Mouse (Mus musculus) liver, postnatal 0 days (tissue): ENCODE measurements around the gene Scai. TPM values are rescaled to one million over a fixed set of nuclear protein-coding genes. Genes with fewer than 3 reads are reported as not detected.

Source experiments
- ATAC-seq: fragments of 200-750 bp; cut with Nextera tagmentation; 2 replicates; pipeline ENCODE4 v1.8.0; 2017; ENCODE audit warnings: mild to moderate bottlenecking, moderate library complexity
- DNase-seq: peaks from one replicate; pipeline ENCODE4 v3.0.0-alpha.2; 2016
- H3K27ac ChIP-seq: fragments of 300-500 bp; sonication (generic); 2 replicates; pipeline ENCODE4 v1.5.1; 2014; ENCODE audit warnings: antibody characterized with exemption, moderate library complexity, mild to moderate bottlenecking, low read depth
- H3K27me3 ChIP-seq: fragments of 300-500 bp; sonication (generic); 2 replicates; pipeline ENCODE4 v1.6.1; 2014; ENCODE audit warnings: low read length, control low read depth, mixed read lengths; ENCODE audit not compliant: insufficient read depth
- H3K36me3 ChIP-seq: fragments of 300-500 bp; sonication (generic); replicated peaks from 2 replicates; pipeline ENCODE4 v1.6.1; 2014; ENCODE audit warnings: mild to moderate bottlenecking, control low read depth, low read length, moderate library complexity, mixed read lengths; ENCODE audit not compliant: insufficient read depth
- H3K4me1 ChIP-seq: fragments of 300-500 bp; sonication (generic); 2 replicates; pipeline ENCODE4 v1.6.1; 2014; ENCODE audit warnings: antibody characterized with exemption, mild to moderate bottlenecking, control low read depth; ENCODE audit not compliant: insufficient read depth
- H3K4me2 ChIP-seq: fragments of 300-500 bp; sonication (generic); 2 replicates; pipeline ENCODE4 v1.6.1; 2014; ENCODE audit warnings: low read depth, mild to moderate bottlenecking, low read length, moderate library complexity, mixed read lengths
- H3K4me3 ChIP-seq: fragments of 300-500 bp; sonication (generic); 2 replicates; pipeline ENCODE4 v1.5.1; 2014; ENCODE audit warnings: low read depth, low read length
- H3K9ac ChIP-seq: fragments of 300-500 bp; sonication (generic); replicated peaks from 2 replicates; pipeline ENCODE4 v1.6.1; 2014; ENCODE audit warnings: mild to moderate bottlenecking, moderate library complexity
- H3K9me3 ChIP-seq: fragments of 300-500 bp; sonication (generic); 2 replicates; pipeline ENCODE4 v1.6.1; 2016; ENCODE audit warnings: mild to moderate bottlenecking, control low read depth, low read length, mixed read lengths
- CTCF ChIP-seq: sonication (generic); IDR thresholded peaks from 2 replicates; pipeline ENCODE4 v1.5.1; 2016; ENCODE audit warnings: antibody characterized with exemption, low read depth
- EP300 ChIP-seq: IDR thresholded peaks from 2 replicates; pipeline ENCODE4 v1.6.1; 2016; ENCODE audit warnings: antibody characterized with exemption, low read depth, mild to moderate bottlenecking
- whole genome bisulfite sequencing: fragments of 180-500 bp; shearing (Covaris S2); extraction: QIAGEN DNeasy Blood & Tissue Kit; methylation state at CpG from one replicate; pipeline ENCODE4 v1.1.7; 2014; ENCODE audit not compliant: insufficient replicate concordance; 5-methylcytosine and 5-hydroxymethylcytosine counted together
- polyA plus RNA-seq: library from polyadenylated mRNA; unstranded; fragments of >200 nt; fragmentation: Nextera tagmentation; extraction: Ambion mirVana; gene quantifications from 2 replicates; pipeline ENCODE4 v1.2.1, GENCODE M21; 2015

Gene Scai
- polyA plus RNA-seq, 1 experiment from 2014 or later = 0.70 TPM

GRCm38 (mm10) chr2:39146469-39146868 is 44.1 kb downstream of the Scai start:
- no peak for TF ChIP-seq EP300
- TF ChIP-seq CTCF = no peak
- Histone ChIP-seq H3K4me1 (no peaks in the 10 kb centered on the region), H3K4me3 (no peak overlapping the region), H3K4me2 (no peak overlapping the region), H3K27ac (no peak overlapping the region), H3K9me3 (0 out of 2 replicates have a peak, but pooled peaks cover 2% of the 10 kb centered on the region), H3K9ac (no peak overlapping the region), H3K27me3 (no peaks in the 10 kb centered on the region), H3K36me3 (no peaks in the 10 kb centered on the region)
- no peak for ATAC-seq
- DNase-seq = no peak
- 81% methylated on average over 1 of the region's 1 CpGs for WGBS

GRCm38 (mm10) chr2:39142357-39142948 is 48.1 kb downstream of the Scai start:
- DNase-seq = no peak
- no peaks in the 10 kb centered on the region for H3K4me1 ChIP-seq
- TF ChIP-seq EP300 = no peak
- TF ChIP-seq CTCF = no peak
- H3K27ac ChIP-seq = no peak overlapping the region
- H3K9ac ChIP-seq = no peak overlapping the region
- ATAC-seq = no peak
- H3K36me3 ChIP-seq = no peaks in the 10 kb centered on the region
- no peaks in the 10 kb centered on the region for H3K27me3 ChIP-seq
- 78% methylated on average over 3 of the region's 3 CpGs for WGBS
- H3K9me3 ChIP-seq = 0 out of 2 replicates have a peak, but pooled peaks cover 2% of the 10 kb centered on the region
- no peak overlapping the region for H3K4me3 ChIP-seq
- no peak overlapping the region for H3K4me2 ChIP-seq

GRCm38 (mm10) chr2:39140586-39141455 is 49.7 kb downstream of the Scai start:
- ATAC-seq (no peak), DNase-seq (no peak)
- WGBS = 71% methylated on average over 7 of the region's 7 CpGs
- H3K4me2 ChIP-seq = no peak overlapping the region
- no peak overlapping the region for H3K9ac ChIP-seq
- 0 out of 2 replicates have a peak, but pooled peaks cover 2% of the 10 kb centered on the region for H3K9me3 ChIP-seq
- no peak overlapping the region for H3K27ac ChIP-seq
- H3K27me3 ChIP-seq = no peaks in the 10 kb centered on the region
- no peak for TF ChIP-seq CTCF
- no peak for TF ChIP-seq EP300
- H3K36me3 ChIP-seq = no peaks in the 10 kb centered on the region
- H3K4me1 ChIP-seq = no peaks in the 10 kb centered on the region
- H3K4me3 ChIP-seq = no peak overlapping the region

- no peak overlapping the region for H3K27ac ChIP-seq
These were observed 60.8 kb downstream of the Scai start for GRCm38 (mm10) chr2:39129526-39130326.

GRCm38 (mm10) chr2:39124167-39124566 is 66.4 kb downstream of the Scai start:
- peak; percentile 66; the same call in 1 of the 2 replicates for TF ChIP-seq EP300
- no peak for TF ChIP-seq CTCF
- H3K27me3 ChIP-seq = no peaks in the 10 kb centered on the region
- no peak overlapping the region for H3K4me3 ChIP-seq
- ATAC-seq (peak; percentile 82), DNase-seq (no peak)
- no peak overlapping the region for H3K9ac ChIP-seq
- WGBS = 68% methylated on average over 5 of the region's 5 CpGs
- H3K4me2 ChIP-seq = no peak overlapping the region
- peaks cover 5% of the 10 kb centered on the region; the same call in 1 of the 2 replicates for H3K36me3 ChIP-seq
- H3K27ac ChIP-seq = no peak overlapping the region
- no peaks in the 10 kb centered on the region for H3K4me1 ChIP-seq
- no peaks in the 10 kb centered on the region for H3K9me3 ChIP-seq

More at GRCm38 (mm10) chr2:39129526-39130326, 60.8 kb downstream of the Scai start:
- Histone ChIP-seq H3K9ac (no peak overlapping the region), H3K36me3 (no peaks in the 10 kb centered on the region), H3K4me1 (no peaks in the 10 kb centered on the region), H3K9me3 (no peaks in the 10 kb centered on the region), H3K27me3 (no peaks in the 10 kb centered on the region), H3K4me2 (no peak overlapping the region), H3K4me3 (no peak overlapping the region)
- 72% methylated on average over 3 of the region's 3 CpGs for WGBS
- DNase-seq (no peak), ATAC-seq (peak; percentile 86)
- TF ChIP-seq EP300 = peak; percentile 84
- no peak for TF ChIP-seq CTCF
